Mouse (Mus musculus) neural tube, embryonic 11.5 days (tissue): ENCODE measurements at regions not wholly inside any gene's neighbourhood (a gene's known extent, or its start where the extent isn't known, plus 50 kb on each side); places are given as distances from the start of the nearest gene placed in this dataset.

ENCODE experiments used
- ATAC-seq: fragments of 200-750 bp; cut with Nextera tagmentation; 2 replicates; pipeline ENCODE4 v1.8.0; 2017; ENCODE audit warnings: moderate number of reproducible peaks, mild to moderate bottlenecking, moderate TSS enrichment, moderate library complexity; ENCODE audit not compliant: insufficient read depth, low FRiP score, low TSS enrichment
- DNase-seq: peaks from one replicate; pipeline ENCODE4 v3.0.0-alpha.2; 2015; ENCODE audit warnings: low spot score
- H3K27ac ChIP-seq: fragments of 300-500 bp; sonication (generic); 2 replicates; pipeline ENCODE4 v1.5.1; 2014; ENCODE audit warnings: low read depth, mild to moderate bottlenecking, low read length
- H3K27me3 ChIP-seq: fragments of 300-500 bp; sonication (generic); 2 replicates; pipeline ENCODE4 v1.6.1; 2014; ENCODE audit warnings: mild to moderate bottlenecking, low read length, mixed read lengths; ENCODE audit not compliant: control insufficient read depth, insufficient read depth
- H3K36me3 ChIP-seq: fragments of 300-500 bp; sonication (generic); 2 replicates; pipeline ENCODE4 v1.6.1; 2014; ENCODE audit warnings: mild to moderate bottlenecking, low read length, moderate library complexity, mixed read lengths; ENCODE audit not compliant: control insufficient read depth, insufficient read depth
- H3K4me1 ChIP-seq: fragments of 300-500 bp; sonication (generic); 2 replicates; pipeline ENCODE4 v1.6.1; 2014; ENCODE audit warnings: low read length, mixed read lengths; ENCODE audit not compliant: control insufficient read depth, insufficient read depth
- H3K4me2 ChIP-seq: fragments of 300-500 bp; sonication (generic); 2 replicates; pipeline ENCODE4 v1.6.1; 2014; ENCODE audit warnings: low read depth, mild to moderate bottlenecking, moderate library complexity
- H3K4me3 ChIP-seq: fragments of 300-500 bp; sonication (generic); 2 replicates; pipeline ENCODE4 v1.5.1; 2014; ENCODE audit warnings: low read depth, low read length
- H3K9ac ChIP-seq: fragments of 300-500 bp; sonication (generic); 2 replicates; pipeline ENCODE4 v1.6.1; 2014; ENCODE audit warnings: mild to moderate bottlenecking, low read length
- H3K9me3 ChIP-seq: fragments of 300-500 bp; sonication (generic); 2 replicates; pipeline ENCODE4 v1.6.1; 2016; ENCODE audit warnings: low read length; ENCODE audit not compliant: control insufficient read depth
- WGBS: fragments of 180-500 bp; shearing (Covaris S2); extraction: QIAGEN DNeasy Blood & Tissue Kit; methylation state at CpG from one replicate; pipeline ENCODE4 v1.1.7; 2014; 5-methylcytosine and 5-hydroxymethylcytosine counted together

- Histone ChIP-seq H3K9ac (no peak overlapping the region), H3K4me2 (no peak overlapping the region), H3K4me1 (no peaks in the 10 kb centered on the region), H3K9me3 (no peaks in the 10 kb centered on the region), H3K4me3 (no peak overlapping the region), H3K36me3 (no peaks in the 10 kb centered on the region), H3K27me3 (no peaks in the 10 kb centered on the region), H3K27ac (no peak overlapping the region)
- no peak for ATAC-seq
- DNase-seq, result no peak
- WGBS, result 87% methylated on average over 8 of the region's 8 CpGs
Observed at GRCm38 (mm10) chr16:24102854-24103690, 114.4 kb upstream of the Bcl6 start.

GRCm38 (mm10) chr16:24097596-24097995 is 108.9 kb upstream of the Bcl6 start:
- H3K27me3 ChIP-seq, result no peaks in the 10 kb centered on the region
- H3K27ac ChIP-seq, result no peak overlapping the region
- WGBS, result 81% methylated on average over 8 of the region's 8 CpGs
- no peak overlapping the region for H3K4me3 ChIP-seq
- no peak for DNase-seq
- no peaks in the 10 kb centered on the region for H3K4me1 ChIP-seq
- no peak overlapping the region for H3K9ac ChIP-seq
- H3K9me3 ChIP-seq, result no peaks in the 10 kb centered on the region
- no peaks in the 10 kb centered on the region for H3K36me3 ChIP-seq
- no peak overlapping the region for H3K4me2 ChIP-seq
- no peak for ATAC-seq

GRCm38 (mm10) chr16:24096076-24096475 is 107.4 kb upstream of the Bcl6 start:
- ATAC-seq (no peak), DNase-seq (no peak)
- Histone ChIP-seq H3K27ac (no peak overlapping the region), H3K9me3 (no peaks in the 10 kb centered on the region), H3K9ac (no peak overlapping the region), H3K27me3 (no peaks in the 10 kb centered on the region), H3K4me3 (no peak overlapping the region), H3K4me2 (no peak overlapping the region), H3K4me1 (no peaks in the 10 kb centered on the region), H3K36me3 (no peaks in the 10 kb centered on the region)
- WGBS, result 61% methylated on average over 1 of the region's 1 CpGs

GRCm38 (mm10) chr16:24095630-24096029 is 107.0 kb upstream of the Bcl6 start:
- H3K4me2 ChIP-seq, result no peak overlapping the region
- DNase-seq (no peak), ATAC-seq (no peak)
- no peaks in the 10 kb centered on the region for H3K4me1 ChIP-seq
- no peak overlapping the region for H3K4me3 ChIP-seq
- H3K9ac ChIP-seq, result no peak overlapping the region
- H3K27me3 ChIP-seq, result no peaks in the 10 kb centered on the region
- no peak overlapping the region for H3K27ac ChIP-seq
- H3K36me3 ChIP-seq, result no peaks in the 10 kb centered on the region
- no peaks in the 10 kb centered on the region for H3K9me3 ChIP-seq
- 91% methylated on average over 4 of the region's 4 CpGs for WGBS

GRCm38 (mm10) chr16:24094566-24094965 is 105.9 kb upstream of the Bcl6 start:
- H3K4me3 ChIP-seq, result no peak overlapping the region

GRCm38 (mm10) chr16:24093624-24094023 is 105.0 kb upstream of the Bcl6 start:
- H3K4me2 ChIP-seq, result no peak overlapping the region
- H3K27me3 ChIP-seq, result no peaks in the 10 kb centered on the region
- H3K4me3 ChIP-seq, result no peak overlapping the region
- no peak overlapping the region for H3K27ac ChIP-seq
- no peak for ATAC-seq
- 91% methylated on average over 8 of the region's 8 CpGs for WGBS
- no peaks in the 10 kb centered on the region for H3K36me3 ChIP-seq
- H3K4me1 ChIP-seq, result no peaks in the 10 kb centered on the region
- H3K9ac ChIP-seq, result no peak overlapping the region
- DNase-seq, result no peak
- H3K9me3 ChIP-seq, result no peaks in the 10 kb centered on the region

More at GRCm38 (mm10) chr16:24094566-24094965, 105.9 kb upstream of the Bcl6 start:
- DNase-seq (no peak), ATAC-seq (no peak)
- H3K4me1 ChIP-seq, result no peaks in the 10 kb centered on the region
- no peaks in the 10 kb centered on the region for H3K9me3 ChIP-seq
- H3K27me3 ChIP-seq, result no peaks in the 10 kb centered on the region
- WGBS, result 87% methylated on average over 6 of the region's 6 CpGs
- no peaks in the 10 kb centered on the region for H3K36me3 ChIP-seq
- no peak overlapping the region for H3K9ac ChIP-seq
- H3K4me2 ChIP-seq, result no peak overlapping the region
- H3K27ac ChIP-seq, result no peak overlapping the region

GRCm38 (mm10) chr16:24092616-24093525 is 104.2 kb upstream of the Bcl6 start:
- WGBS, result 82% methylated on average over 5 of the region's 5 CpGs
- no peaks in the 10 kb centered on the region for H3K4me1 ChIP-seq
- ATAC-seq (no peak), DNase-seq (no peak)
- no peak overlapping the region for H3K27ac ChIP-seq
- no peaks in the 10 kb centered on the region for H3K36me3 ChIP-seq
- no peak overlapping the region for H3K9ac ChIP-seq
- H3K4me3 ChIP-seq, result no peak overlapping the region
- H3K4me2 ChIP-seq, result no peak overlapping the region
- H3K27me3 ChIP-seq, result no peaks in the 10 kb centered on the region
- no peaks in the 10 kb centered on the region for H3K9me3 ChIP-seq

- Histone ChIP-seq H3K4me1 (no peaks in the 10 kb centered on the region), H3K27me3 (no peaks in the 10 kb centered on the region), H3K4me3 (no peak overlapping the region), H3K9me3 (no peaks in the 10 kb centered on the region), H3K36me3 (no peaks in the 10 kb centered on the region), H3K4me2 (no peak overlapping the region), H3K9ac (no peak overlapping the region), H3K27ac (no peak overlapping the region)
- ATAC-seq (no peak), DNase-seq (no peak)
- WGBS, result 81% methylated on average over 4 of the region's 4 CpGs
Observed at GRCm38 (mm10) chr16:24092136-24092535, 103.5 kb upstream of the Bcl6 start.
